Mouse (Mus musculus) cerebellum, postnatal 25 days (tissue): Measurements from ENCODE around the gene Tmem98.

ENCODE experiments used
- DNase-seq, 2 experiments: peaks; one replicate each; pipeline ENCODE4 v3.0.0; 2021; ENCODE audit warnings: mixed read lengths in 2 of 2

Gene Tmem98

GRCm38 (mm10) chr11:80791677-80792432, 18.1 kb upstream of the Tmem98 start:
- DNase-seq, result no peak

- no peak for DNase-seq
Observed at GRCm38 (mm10) chr11:80793386-80793785, 16.6 kb upstream of the Tmem98 start.

- DNase-seq, result no peak
Observed at GRCm38 (mm10) chr11:80794290-80794689, 15.7 kb upstream of the Tmem98 start.

- DNase-seq, result no peak
Observed at GRCm38 (mm10) chr11:80795431-80795830, 14.5 kb upstream of the Tmem98 start.

- DNase-seq, result peak in 1 of 2 experiments; percentile 20
Observed at GRCm38 (mm10) chr11:80799979-80800378, 10.0 kb upstream of the Tmem98 start.

- DNase-seq, result no peak
Observed at GRCm38 (mm10) chr11:80802706-80803105, 7.3 kb upstream of the Tmem98 start.

GRCm38 (mm10) chr11:80808551-80809070, 1.4 kb upstream of the Tmem98 start:
- no peak for DNase-seq

GRCm38 (mm10) chr11:80809666-80809992, 346 bp upstream of the Tmem98 start:
- no peak for DNase-seq

GRCm38 (mm10) chr11:80811156-80811555, 1.2 kb downstream of the Tmem98 start:
- no peak for DNase-seq

- DNase-seq, result no peak
Observed at GRCm38 (mm10) chr11:80815354-80815753, 5.4 kb downstream of the Tmem98 start.

GRCm38 (mm10) chr11:80818060-80818697, 8.2 kb downstream of the Tmem98 start:
- peak; percentile 67 to 77 for DNase-seq

- no peak for DNase-seq
Observed at GRCm38 (mm10) chr11:80820085-80820484, 10.1 kb downstream of the Tmem98 start.

- peak; percentile 32 to 57 for DNase-seq
Observed at GRCm38 (mm10) chr11:80821296-80821695, 11.3 kb downstream of the Tmem98 start.

GRCm38 (mm10) chr11:80821794-80822193, 11.8 kb downstream of the Tmem98 start:
- no peak for DNase-seq

GRCm38 (mm10) chr11:80835395-80835794, 25.4 kb downstream of the Tmem98 start:
- DNase-seq, result no peak

GRCm38 (mm10) chr11:80835841-80836240, 25.9 kb downstream of the Tmem98 start:
- no peak for DNase-seq

GRCm38 (mm10) chr11:80838724-80839123, 28.7 kb downstream of the Tmem98 start:
- no peak for DNase-seq

GRCm38 (mm10) chr11:80843435-80843834, 33.5 kb downstream of the Tmem98 start:
- DNase-seq, result no peak

GRCm38 (mm10) chr11:80845486-80845885, 35.5 kb downstream of the Tmem98 start:
- no peak for DNase-seq

- DNase-seq, result no peak
Observed at GRCm38 (mm10) chr11:80846115-80846514, 36.1 kb downstream of the Tmem98 start.

GRCm38 (mm10) chr11:80848131-80848530, 38.2 kb downstream of the Tmem98 start:
- no peak for DNase-seq

GRCm38 (mm10) chr11:80851859-80852258, 41.9 kb downstream of the Tmem98 start:
- DNase-seq, result no peak

- no peak for DNase-seq
Observed at GRCm38 (mm10) chr11:80853014-80853413, 43.0 kb downstream of the Tmem98 start.

- DNase-seq, result no peak
Observed at GRCm38 (mm10) chr11:80854430-80854829, 44.5 kb downstream of the Tmem98 start.
